Mouse (Mus musculus) adrenal gland, postnatal 14 days (tissue): Measurements from ENCODE around the gene Itpkc. TPM values are rescaled to one million over a fixed set of nuclear protein-coding genes. Genes with fewer than 3 reads are reported as not detected.

Experiments used
- DNase-seq: peaks from one replicate; pipeline ENCODE4 v3.0.0; 2021; ENCODE audit warnings: mixed read lengths
- microRNA-seq, 2 experiments: library from miRNA; unstranded; fragments of <30 nt; microRNA quantifications; one replicate each; pipeline ENCODE4 v1.2.0; 2021
- total RNA-seq: library from RNA; stranded (reverse); gene quantifications from 2 replicates; pipeline ENCODE4 v1.2.3, GENCODE M21; 2021

Gene Itpkc
- total RNA-seq, 1 experiment from 2014 or later, result 8.6 TPM

DNA sequence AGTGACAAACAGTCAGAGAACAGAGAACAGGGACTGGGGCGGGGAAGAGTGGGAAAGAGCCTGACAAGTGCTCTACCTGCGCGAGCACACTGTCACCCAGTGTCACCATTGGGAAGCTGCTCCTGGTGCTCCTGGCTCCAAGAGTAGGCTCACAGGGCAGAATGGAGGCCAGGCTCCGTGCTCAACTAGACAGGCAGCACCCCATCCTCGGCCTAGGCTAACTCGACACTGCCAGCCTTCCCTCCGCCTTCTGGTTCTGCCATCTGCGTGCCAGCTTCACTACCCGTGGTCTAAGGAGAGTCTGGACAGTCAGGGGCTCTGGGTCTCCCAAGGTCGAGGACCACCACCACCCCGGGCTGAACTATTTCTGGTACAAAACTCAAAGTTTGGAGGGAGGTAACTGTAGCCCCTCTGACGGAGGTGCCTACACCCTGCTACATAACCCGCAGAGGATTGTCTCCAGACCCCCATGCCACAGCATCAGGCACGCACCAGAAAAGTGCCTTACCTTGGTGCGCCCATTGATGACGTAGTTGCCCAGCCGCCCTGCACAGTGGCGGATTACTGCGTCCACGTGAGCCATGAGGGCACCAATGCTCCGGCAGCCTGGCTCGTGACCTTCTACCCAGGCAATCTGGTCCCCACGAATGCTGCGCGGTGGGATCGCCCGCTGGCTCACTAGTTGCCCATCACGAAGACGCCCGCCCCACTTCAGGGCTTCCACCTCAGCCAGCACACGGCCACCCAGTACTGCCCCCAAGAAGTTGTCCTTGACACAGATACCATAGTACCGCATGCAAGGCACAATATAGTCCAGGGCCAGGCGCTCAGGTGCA lies 64.1 kb downstream of the Itpkc start:
- peak; percentile 80 for DNase-seq

DNA sequence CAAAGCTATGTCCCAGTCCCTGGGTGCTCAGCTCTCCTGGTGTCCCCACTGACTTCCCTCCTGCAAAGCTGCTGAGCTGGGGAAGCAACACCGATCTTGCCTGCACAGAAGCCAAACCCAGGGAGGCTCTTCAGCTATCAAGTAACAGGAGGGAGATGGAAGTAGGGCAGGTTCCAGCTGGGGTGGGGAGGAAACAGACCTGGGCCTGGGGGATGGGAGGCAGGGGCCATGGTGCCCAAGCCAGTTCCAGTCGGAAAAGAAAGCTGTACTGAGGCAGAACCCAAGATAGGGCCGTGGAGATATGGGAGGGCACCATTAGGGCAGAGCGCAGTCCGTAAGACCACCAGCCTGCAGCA lies 65.0 kb downstream of the Itpkc start:
- no peak for DNase-seq

DNA sequence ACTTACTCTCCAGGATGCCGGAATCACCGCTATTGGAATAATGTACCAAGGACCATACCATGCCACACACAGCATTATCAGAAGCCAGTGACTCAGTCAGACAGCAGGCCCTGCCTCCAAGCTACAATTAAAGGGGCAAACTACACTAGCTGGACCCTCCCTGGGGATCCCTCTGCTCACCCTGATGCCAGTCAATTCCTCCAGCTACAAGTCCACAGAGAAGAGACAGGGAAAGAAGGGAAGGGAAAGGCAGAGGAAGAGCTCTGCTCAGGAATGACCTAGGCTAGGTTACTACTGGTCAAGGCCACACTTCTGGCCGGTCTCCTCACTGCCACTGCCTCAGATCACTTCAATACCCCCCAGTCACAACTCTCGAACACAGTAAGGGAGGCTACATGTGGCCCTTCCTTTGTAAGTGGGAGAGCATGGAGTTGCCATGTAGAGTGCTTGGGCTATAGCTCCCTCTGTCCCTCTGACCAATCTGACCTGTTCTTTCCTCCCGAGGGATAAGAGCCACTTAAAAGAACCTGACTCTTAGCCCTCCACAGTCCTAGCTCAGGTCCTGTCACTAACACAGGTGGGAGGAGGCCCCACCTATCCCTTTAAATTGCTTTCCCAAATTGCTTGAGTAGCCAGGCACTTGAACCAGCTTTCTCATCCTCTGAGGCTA lies 65.5 kb downstream of the Itpkc start:
- DNase-seq, result no peak

DNA sequence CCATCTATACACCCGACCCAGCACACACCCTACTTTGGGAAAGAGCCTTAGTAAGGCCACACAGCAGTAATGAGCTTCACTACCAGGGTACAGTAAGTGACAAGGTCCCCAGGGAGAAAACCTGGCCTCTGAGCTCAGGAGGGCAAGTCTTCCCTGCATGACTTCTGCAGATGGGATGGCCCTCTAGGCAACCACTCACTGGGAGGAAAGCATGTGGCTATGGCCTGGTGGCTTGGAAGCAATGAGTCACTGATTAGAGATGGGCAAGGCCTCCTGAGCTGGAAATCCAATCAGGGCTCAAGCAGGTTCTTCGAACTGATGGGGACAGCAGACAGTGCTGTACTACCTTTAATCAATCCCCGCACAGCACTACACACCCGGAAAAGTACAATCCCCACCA lies 66.7 kb downstream of the Itpkc start:
- DNase-seq, result peak; percentile 68

DNA sequence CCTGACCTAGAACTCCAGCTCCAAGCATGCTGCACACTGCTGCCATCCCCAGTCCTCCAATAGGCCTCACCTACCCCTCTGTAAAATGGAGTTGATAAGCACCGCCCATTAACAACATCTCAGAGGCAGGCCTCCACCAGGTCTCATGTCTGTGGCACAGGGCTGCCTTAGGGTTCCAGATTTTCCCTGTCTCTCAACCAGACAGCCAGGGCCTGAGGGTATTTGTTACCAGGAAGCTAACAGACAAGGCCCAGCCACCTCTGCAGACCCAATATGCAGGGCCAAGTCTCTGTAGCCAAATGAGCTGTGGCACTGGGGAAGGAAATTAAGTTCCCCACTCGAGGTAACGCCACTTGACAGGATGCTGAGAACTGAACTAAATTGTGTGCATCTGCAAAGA lies 67.5 kb downstream of the Itpkc start:
- no peak for DNase-seq

DNA sequence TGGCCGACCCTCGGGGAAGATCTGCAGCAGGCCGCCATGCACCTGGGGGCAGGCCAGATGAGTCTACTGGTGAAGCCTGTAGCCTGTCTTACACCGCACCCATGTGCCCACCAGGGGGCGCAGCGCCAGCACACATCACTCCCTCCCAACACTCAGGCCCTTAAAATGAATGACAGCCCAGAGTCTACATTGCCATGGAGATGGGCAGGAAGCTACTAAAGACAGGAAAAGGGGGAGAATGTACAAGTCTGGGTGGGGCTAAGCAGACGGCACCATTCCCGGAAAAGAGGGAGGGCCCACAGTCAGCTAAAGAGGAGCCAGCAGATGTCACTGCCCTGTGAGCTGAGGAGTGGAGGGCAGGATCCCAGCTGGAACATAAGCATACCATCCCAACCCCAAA lies 68.6 kb downstream of the Itpkc start:
- peak; percentile 94 for DNase-seq

DNA sequence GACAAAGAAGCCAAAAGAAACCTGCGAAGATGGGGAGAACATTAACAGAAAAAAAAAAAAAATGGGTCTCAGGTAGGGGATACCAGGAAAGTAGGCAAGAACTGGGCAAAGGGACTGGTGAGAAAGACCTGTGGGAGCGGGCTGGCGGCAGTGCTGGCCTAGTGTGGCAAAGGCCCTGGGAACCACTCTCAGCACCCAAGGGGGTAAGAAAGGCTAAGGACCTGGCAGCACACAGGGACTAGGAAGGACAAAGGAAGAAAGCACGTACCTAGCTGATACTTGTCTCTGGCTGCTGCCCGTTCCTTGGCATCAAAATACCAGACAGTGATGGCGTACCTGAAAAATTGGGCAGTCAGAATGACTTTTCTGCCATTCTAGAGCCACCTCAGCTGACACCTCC lies 69.2 kb downstream of the Itpkc start:
- peak; percentile 52 for DNase-seq

DNA sequence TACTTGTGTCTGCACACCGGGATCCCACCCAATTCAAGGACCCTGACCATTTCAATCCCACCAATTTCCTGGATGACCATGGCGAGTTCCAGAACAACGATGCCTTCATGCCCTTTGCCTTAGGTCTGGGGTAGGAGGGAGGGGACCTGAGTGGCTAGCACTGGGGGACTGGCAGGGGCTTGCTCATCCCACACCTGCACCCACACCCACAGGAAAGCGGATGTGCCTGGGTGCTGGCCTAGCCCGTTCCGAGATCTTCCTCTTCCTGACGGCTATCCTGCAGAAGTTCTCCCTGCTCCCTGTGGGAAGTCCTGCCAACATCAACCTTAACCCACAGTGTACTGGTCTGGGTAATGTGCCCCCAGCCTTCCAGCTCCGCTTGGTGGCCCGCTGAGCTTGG lies 70.3 kb downstream of the Itpkc start:
- DNase-seq, result no peak

Small RNAs within 50 kb of the gene (microRNA-seq; reads per million reads assigned to microRNA genes)
- gene Mir1191 (0 to 0.38 reads per million in 2 experiments), gene Mir3101 (0 reads per million in 2 experiments)

Other genes with a start within 250 kb of the Itpkc start
- 5.2 and 72.8 TPM in 2 replicates for gene Cyp2a12, start 199.6 kb downstream of the Itpkc start, total RNA-seq
- 733 and 877 TPM in 2 replicates for gene Cyp2f2, start 108.8 kb downstream of the Itpkc start, total RNA-seq
- not detected in 2 replicates for gene Cyp2t4, start 74.9 kb downstream of the Itpkc start, total RNA-seq
- 83.9 and 92.9 TPM in 2 replicates for gene Egln2, start 61.9 kb downstream of the Itpkc start, total RNA-seq
- gene Rab4b, start 49.8 kb downstream of the Itpkc start, total RNA-seq, result 39.5 and 55.2 TPM in 2 replicates
- gene Gm21983, start 47.6 kb downstream of the Itpkc start, total RNA-seq, result not detected in 2 replicates
- gene Mia, start 47.5 kb downstream of the Itpkc start, total RNA-seq, result 0.89 TPM in 1 of 2 replicates, not detected in the other
- gene BC024978, start 32.9 kb downstream of the Itpkc start, total RNA-seq, result 22.9 and 23.0 TPM in 2 replicates
- 88.3 and 90.9 TPM in 2 replicates for gene Snrpa, start 32.4 kb downstream of the Itpkc start, total RNA-seq
- gene Coq8b, start 4.4 kb upstream of the Itpkc start, total RNA-seq, result 44.2 and 44.8 TPM in 2 replicates
- gene Numbl, start 29.8 kb upstream of the Itpkc start, total RNA-seq, result 8.7 and 11.9 TPM in 2 replicates
- gene Ltbp4, start 109.0 kb upstream of the Itpkc start, total RNA-seq, result 122 and 126 TPM in 2 replicates
- 16.1 and 26.1 TPM in 2 replicates for gene Shkbp1, start 127.4 kb upstream of the Itpkc start, total RNA-seq
- 1.8 TPM in 2 replicates for gene Gm20479, start 128.8 kb upstream of the Itpkc start, total RNA-seq
- 0.74 and 1.5 TPM in 2 replicates for gene Sptbn4, start 219.0 kb upstream of the Itpkc start, total RNA-seq
- gene Blvrb, start 219.3 kb upstream of the Itpkc start, total RNA-seq, result 72.6 and 76.9 TPM in 2 replicates
- gene Sertad3, start 245.1 kb upstream of the Itpkc start, total RNA-seq, result 12.9 and 15.7 TPM in 2 replicates